Comparison of ENCODE assay signal across 14 mouse cellular contexts in the genomic region with DNA sequence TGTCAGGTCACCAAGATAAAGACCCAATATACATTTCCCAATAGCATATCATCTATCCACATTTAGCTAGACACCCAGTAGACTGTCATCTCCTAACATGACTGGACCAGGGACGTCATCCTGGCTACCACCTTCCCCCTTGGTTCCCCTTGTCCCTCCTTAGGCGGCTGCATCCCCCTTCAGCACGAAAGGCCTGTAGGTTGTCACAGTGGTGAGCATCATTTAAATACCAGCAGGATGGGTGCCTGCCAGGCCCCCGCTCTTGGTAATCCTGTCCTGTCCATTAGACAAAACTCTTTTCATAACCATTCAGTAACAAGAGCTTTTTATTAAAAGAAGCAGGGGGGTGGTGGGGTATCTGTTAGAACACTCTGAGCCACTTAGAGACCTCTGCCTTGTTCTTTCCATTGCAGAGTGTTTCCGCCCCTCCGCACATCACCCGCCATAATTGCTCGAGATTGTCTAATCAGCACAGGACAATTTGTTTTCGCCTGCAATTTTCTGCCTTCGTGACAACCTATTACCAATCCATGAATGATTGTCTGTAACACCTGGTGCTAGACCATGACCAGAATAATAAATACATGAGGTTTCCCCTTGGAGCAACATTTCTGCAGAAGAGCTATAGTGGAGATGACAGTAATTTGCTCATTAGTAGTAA. TPM values are rescaled to one million over a fixed set of nuclear protein-coding genes. Genes with fewer than 3 reads are reported as not detected.
DNase-seq lines count a peak whose midpoint lies in the region; ATAC-seq lines count a peak whose summit lies in the region.
"Had no signal": no experiment of that assay in that cellular context is flagged by ENCODE, and none has a peak within 500 bp of the region (broad histone marks: within the 10 kb centered on the region; RNA-seq: fewer than 3 reads in every experiment).

No protein-coding gene starts in this region.

- H3K4me3 ChIP-seq in forebrain, embryonic 13.5 days: no peak overlapping the region
- no peak overlapping the region for H3K4me3 ChIP-seq in hindbrain, embryonic 15.5 days
- H3K4me3 ChIP-seq in neural tube, embryonic 13.5 days: no peak overlapping the region
- H3K4me3 ChIP-seq: heart, embryonic 12.5 days; myocyte had no signal

- no peaks in the 10 kb centered on the region for H3K27me3 ChIP-seq in forebrain, embryonic 13.5 days
- H3K27me3 ChIP-seq in hindbrain, embryonic 15.5 days: no peaks in the 10 kb centered on the region
- H3K27me3 ChIP-seq in neural tube, embryonic 13.5 days: no peaks in the 10 kb centered on the region
- H3K27me3 ChIP-seq: heart, embryonic 12.5 days had no signal

- H3K4me1 ChIP-seq in forebrain, embryonic 13.5 days: peaks cover 36% of the 10 kb centered on the region
- H3K4me1 ChIP-seq in hindbrain, embryonic 15.5 days (replicated peaks): peaks cover 17% of the 10 kb centered on the region
- H3K4me1 ChIP-seq in neural tube, embryonic 13.5 days (replicated peaks): peaks cover 37% of the 10 kb centered on the region

- H3K36me3 ChIP-seq in forebrain, embryonic 13.5 days (ENCODE audit: poor library complexity, severe bottlenecking): peaks cover 12% of the 10 kb centered on the region; the same call in 1 of the 2 replicates
- H3K36me3 ChIP-seq in hindbrain, embryonic 15.5 days: no peaks in the 10 kb centered on the region
- 0 out of 2 replicates have a peak, but pooled peaks cover 7% of the 10 kb centered on the region for H3K36me3 ChIP-seq in neural tube, embryonic 13.5 days

- peak overlapping the region; percentile 20 for H3K4me2 ChIP-seq in forebrain, embryonic 13.5 days
- H3K4me2 ChIP-seq in hindbrain, embryonic 15.5 days: no peak overlapping the region
- peak overlapping the region; percentile 3; the same call in 1 of the 2 replicates for H3K4me2 ChIP-seq in neural tube, embryonic 13.5 days
- H3K4me2 ChIP-seq: heart, embryonic 12.5 days had no signal

- no peak overlapping the region for H3K9ac ChIP-seq in forebrain, embryonic 13.5 days
- no peak overlapping the region for H3K9ac ChIP-seq in hindbrain, embryonic 15.5 days
- H3K9ac ChIP-seq in neural tube, embryonic 13.5 days: no peak overlapping the region
- H3K9ac ChIP-seq: heart, embryonic 12.5 days; liver, embryonic 14.5 days had no signal

- peak; percentile 89 for ATAC-seq in forebrain, embryonic 13.5 days
- peak; percentile 73 for ATAC-seq in hindbrain, embryonic 15.5 days (ENCODE audit: low FRiP score, low read depth)
- peak; percentile 88 for ATAC-seq in neural tube, embryonic 13.5 days (ENCODE audit: low read depth)

- 13% methylated on average over 10 of the region's 10 CpGs for WGBS in forebrain, embryonic 13.5 days
- WGBS in hindbrain, embryonic 15.5 days: 15% methylated on average over 10 of the region's 10 CpGs
- WGBS in neural tube, embryonic 13.5 days: 26% methylated on average over 10 of the region's 10 CpGs

- peak overlapping the region; percentile 68 for H3K27ac ChIP-seq in forebrain, embryonic 13.5 days
- H3K27ac ChIP-seq in hindbrain, embryonic 15.5 days (replicated peaks): peak overlapping the region; percentile 50
- peak overlapping the region; percentile 90 for H3K27ac ChIP-seq in neural tube, embryonic 13.5 days (replicated peaks)
- H3K27ac ChIP-seq: liver, embryonic 14.5 days had no signal

- peak; percentile 50 for DNase-seq in left cerebral cortex, adult 11 months (ENCODE audit: low spot score)
- DNase-seq in left cerebral cortex, postnatal 10 days (ENCODE audit: extremely low spot score in 1 of 2, low spot score in 2 of 2): no peak
- DNase-seq in heart, postnatal 36 days: no peak
- DNase-seq in adrenal gland, adult 8-10 months: no peak
- DNase-seq in kidney, adult 18-20 months: no peak
- DNase-seq: gastrocnemius, postnatal 10 days; left cerebral cortex, postnatal 4 days; lung, postnatal 36 days had no signal

- intact Hi-C loops in left cerebral cortex, postnatal 10 days (cut with DNase I): no loop called here
- intact Hi-C loops in heart, postnatal 36 days (cut with DNase I): no loop called here

- no peaks in the 10 kb centered on the region for H3K9me3 ChIP-seq in forebrain, embryonic 13.5 days (replicated peaks)
- no peaks in the 10 kb centered on the region for H3K9me3 ChIP-seq in hindbrain, embryonic 15.5 days
- H3K9me3 ChIP-seq in neural tube, embryonic 13.5 days: no peaks in the 10 kb centered on the region
- H3K9me3 ChIP-seq: heart, embryonic 12.5 days had no signal

RNA-seq across cellular contexts. Expression of a gene that starts 30.2 kb away (rescaled TPM):
- 10 to 100 TPM; 82.5 to 84.5 TPM for total RNA-seq in left cerebral cortex, postnatal 10 days (2021)
- polyA plus RNA-seq in forebrain, embryonic 13.5 days (2015; fragmentation: Nextera tagmentation; extraction: Ambion mirVana): 66.6 and 81.7 TPM in 2 replicates
- 65.2 and 72.8 TPM in 2 replicates for polyA plus RNA-seq in hindbrain, embryonic 15.5 days (2015; fragmentation: Nextera tagmentation; extraction: Ambion mirVana)
- polyA plus RNA-seq in neural tube, embryonic 13.5 days (2015; fragmentation: Nextera tagmentation; extraction: Ambion mirVana): 65.5 and 71.7 TPM in 2 replicates
- total RNA-seq in heart, postnatal 36 days (2021): 10 to 100 TPM; 13.6 to 15.6 TPM
- 10 to 100 TPM; 42.4 to 60.1 (median 50.4) TPM for total RNA-seq in adrenal gland, adult 8-10 months (2022)

RNA-seq across cellular contexts. Expression of a gene that starts 40.0 kb away (rescaled TPM):
- total RNA-seq in left cerebral cortex, postnatal 10 days (2021): 10 to 100 TPM; 65.3 to 66.5 TPM
- polyA plus RNA-seq in forebrain, embryonic 13.5 days (2015; fragmentation: Nextera tagmentation; extraction: Ambion mirVana): 46.5 and 50.1 TPM in 2 replicates
- 44.1 and 44.6 TPM in 2 replicates for polyA plus RNA-seq in hindbrain, embryonic 15.5 days (2015; fragmentation: Nextera tagmentation; extraction: Ambion mirVana)
- polyA plus RNA-seq in neural tube, embryonic 13.5 days (2015; fragmentation: Nextera tagmentation; extraction: Ambion mirVana): 44.7 and 46.0 TPM in 2 replicates
- total RNA-seq in heart, postnatal 36 days (2021): 10 to 100 TPM; 40.8 to 48.8 TPM
- total RNA-seq in adrenal gland, adult 8-10 months (2022): 10 to 100 TPM; 61.5 to 75.7 (median 67.7) TPM
